Mouse (Mus musculus): ENCODE measurements at regions not wholly inside any gene's neighbourhood (a gene's known extent, or its start where the extent isn't known, plus 50 kb on each side); places are given as distances from the start of the nearest gene placed in this dataset.
A peak's percentile ranks its signal among the peaks of the same experiment; 100 is the strongest.

DNA sequence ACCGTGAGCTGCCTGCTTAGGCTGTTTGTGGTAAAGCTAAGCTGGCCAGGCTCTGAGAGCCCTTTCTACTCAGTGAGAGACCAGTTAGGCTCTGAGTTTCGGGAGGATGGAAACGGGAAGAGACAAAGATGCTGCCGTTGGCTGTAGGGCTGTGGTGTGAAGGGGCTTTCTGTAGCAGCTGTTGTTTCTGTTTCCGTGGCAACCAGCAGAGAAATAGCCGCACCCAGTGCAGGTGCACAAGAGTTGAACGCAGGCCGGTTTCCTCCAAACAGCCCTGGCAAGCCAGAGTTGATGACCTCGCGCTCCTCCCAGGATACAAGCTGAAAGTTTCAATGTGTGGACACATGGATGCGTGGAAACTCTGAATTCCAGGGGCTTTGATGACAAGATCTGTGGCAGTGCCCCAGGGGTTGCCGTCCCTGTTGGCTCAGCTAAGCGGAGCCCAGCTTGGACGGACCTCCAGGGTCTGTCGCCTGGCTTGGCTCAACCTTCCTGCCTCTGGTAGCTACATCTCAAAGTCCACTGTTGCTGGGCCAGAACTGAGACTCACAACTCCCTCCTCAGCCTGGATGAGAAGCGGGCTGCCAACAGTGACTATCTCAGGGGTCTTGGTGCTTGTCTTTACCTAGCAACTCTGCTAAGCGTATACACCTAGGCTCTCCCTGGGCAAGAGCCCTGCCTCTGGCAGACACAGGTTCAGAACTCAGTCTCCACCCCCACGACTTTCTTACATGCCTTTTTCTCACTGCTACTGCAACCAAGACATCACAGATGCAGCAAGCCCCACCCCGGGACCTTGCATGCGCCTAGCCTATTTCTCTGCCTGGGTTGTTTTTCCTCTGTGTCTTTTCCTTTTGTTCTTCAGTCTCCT is 192.6 kb upstream of the Map3k1 start:
- peak; percentile 72 for DNase-seq (ENCODE audit: low spot score)

DNA sequence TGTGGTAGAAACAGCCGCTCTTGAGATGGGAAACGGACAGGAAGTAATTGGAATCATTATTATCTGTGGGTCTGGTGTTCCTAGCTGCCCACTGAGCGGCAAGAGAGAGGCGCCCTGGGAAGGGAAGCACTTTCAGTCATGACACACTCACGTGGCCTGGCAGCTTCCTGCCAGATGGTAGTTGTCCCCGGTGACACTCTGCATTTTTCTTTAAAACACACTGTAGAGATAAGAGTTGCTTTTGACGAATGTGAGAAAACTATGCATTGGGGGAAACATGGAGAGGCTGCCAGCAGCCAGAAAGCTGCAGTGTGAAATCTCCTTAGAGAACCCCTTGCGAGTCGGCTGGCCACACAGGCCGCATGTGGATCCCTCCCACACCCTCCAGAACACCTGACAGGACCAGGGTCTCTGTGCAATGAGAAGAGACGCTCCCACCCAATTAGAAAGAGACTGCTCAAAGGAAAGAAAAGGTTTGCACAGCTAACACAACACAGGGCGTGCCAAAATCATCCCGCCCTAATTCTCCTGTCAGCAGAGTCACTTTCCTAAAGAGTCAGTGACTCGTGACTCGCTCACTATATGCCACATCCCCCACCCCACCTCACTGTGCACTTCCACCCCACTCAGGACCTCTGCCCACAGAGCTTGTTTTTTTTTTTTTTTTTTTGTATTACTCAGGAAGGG is 194.0 kb upstream of the Map3k1 start:
- DNase-seq (ENCODE audit: low spot score): peak; percentile 54

DNA sequence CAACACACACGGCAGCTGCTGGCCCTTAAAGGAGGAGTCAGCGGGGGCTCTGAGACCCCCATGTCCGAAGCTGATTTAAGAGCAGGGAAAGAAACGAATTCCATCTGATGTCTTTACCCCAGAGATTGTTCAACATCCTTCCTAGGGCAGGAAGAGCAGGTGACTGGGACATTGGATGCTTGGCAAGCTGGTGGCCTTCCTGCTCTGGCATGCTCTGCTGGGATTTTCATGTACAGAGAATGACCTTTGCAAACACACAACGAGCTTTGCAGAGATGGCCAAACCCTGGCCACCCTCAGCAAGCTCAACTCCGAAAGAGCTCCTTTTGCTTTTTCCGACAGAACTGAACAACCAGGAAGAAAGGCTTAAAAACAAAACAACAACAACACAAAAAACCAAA is 194.7 kb upstream of the Map3k1 start:
- no peak for DNase-seq (ENCODE audit: low spot score)

DNA sequence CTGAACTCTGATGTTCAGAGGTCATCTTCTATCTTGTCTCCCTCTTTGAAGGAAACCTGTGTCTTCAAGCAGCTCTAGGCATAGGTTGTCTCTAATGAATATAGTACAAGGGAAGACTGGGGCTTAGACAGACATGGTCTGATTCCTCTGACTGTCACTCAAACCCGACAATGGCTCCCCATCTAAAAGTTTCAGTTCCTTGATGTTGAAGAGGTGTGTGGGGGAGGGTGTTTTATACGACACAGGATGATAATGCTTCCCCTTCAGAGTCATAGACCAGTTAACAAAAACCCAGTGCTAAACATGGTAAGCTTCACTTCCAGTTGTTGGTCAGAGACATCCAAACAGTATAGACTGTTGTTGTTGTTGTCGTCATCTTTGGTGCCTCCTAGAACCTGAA is 195.3 kb upstream of the Map3k1 start:
- peak; percentile 47 for DNase-seq (ENCODE audit: low spot score)

DNA sequence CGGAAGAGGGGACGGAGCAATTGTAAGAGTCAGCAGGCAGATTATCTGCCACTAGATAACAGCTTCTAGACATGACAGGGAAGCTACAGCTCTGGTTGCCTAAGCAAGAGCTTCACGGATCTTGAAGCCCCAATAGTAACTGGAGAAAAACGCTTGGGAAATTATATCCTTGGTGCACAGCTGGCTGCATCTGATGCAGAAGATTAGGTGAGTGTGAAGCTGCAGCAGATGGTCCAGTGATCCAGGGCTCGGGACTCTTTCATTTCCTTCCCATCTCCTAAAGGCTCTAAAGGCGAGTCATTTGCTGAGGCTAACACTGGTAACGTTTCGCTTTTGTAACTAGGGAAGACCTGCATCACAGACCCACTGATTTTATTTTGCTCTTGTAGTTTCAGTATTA is 196.6 kb upstream of the Map3k1 start:
- no peak for DNase-seq (ENCODE audit: low spot score)

DNA sequence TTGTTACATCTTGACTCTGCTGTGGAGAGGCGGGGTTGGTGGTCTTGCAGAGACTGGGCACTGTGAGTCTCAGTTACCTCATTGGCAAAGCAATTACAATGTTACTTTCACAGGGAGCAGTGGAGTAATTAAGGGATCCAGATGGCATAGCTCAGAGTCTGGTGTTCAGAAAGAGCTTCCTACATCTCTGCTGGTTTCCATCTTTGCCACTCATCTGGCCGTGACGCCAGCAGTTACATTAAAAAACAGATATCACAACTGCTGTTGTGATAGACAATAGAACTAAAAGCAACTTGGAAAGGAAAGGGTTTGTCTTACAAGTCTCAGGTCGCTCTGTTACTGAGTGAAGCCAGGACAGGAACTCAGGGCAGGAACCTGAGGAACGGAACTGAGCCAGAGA is 200.0 kb upstream of the Map3k1 start:
- DNase-seq (ENCODE audit: low spot score): no peak

DNA sequence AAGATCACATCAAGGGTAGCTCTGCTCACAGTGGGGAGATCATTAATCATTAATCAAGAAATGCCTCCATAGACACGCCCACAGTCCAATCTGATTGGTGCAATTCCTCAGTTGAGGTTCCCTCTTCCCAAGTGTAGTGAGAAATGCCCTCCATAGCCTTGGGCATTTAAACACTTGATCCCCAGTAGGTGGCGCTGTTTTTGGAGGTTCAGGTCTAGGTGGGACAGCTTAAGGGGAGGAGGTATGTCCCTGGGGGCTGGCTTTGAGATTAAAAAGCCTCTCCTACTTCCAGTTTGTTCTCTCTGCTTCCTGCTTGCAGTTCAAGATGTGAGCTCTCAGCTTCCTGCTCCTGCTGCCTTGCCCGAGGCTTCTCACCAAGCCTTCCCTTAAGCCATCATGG is 200.5 kb upstream of the Map3k1 start:
- no peak for DNase-seq (ENCODE audit: low spot score)

DNA sequence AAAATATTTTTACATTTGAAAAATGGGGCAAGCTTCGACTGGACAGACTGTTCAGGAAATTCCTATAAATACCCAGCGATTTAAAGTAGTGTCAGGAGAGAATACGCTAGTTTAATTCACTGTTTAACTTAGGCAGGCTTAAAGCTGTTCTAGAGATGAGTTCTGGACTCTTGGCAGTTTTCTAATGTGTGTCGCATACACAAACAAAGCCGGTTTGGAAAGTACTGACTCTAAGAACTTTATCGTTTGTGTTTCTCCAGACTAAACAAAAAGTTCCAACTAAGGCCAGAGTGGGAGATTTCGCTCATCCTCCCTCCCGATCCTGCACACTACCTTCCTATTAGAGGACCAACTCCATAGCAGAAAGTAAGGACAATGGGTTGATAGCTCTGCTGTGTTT is 201.7 kb upstream of the Map3k1 start:
- DNase-seq (ENCODE audit: low spot score): no peak

DNA sequence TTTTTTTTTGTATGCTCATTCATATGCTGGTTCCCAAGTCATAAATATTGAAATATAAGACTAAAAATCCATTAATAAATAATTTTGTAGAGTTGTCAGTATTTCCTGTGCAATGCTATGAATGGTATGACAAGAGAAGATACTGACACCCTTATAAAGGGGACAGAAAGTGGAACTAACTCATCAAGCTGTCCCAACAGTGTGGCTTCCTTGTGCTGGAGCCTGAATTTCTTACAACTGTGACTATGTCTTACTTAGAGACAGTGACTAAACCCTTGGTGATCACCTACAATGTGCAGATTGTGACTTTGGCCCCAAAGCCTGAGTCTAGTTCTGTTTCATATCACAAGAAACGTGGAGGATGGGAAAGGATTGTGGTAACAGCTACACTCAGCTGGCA is 203.8 kb upstream of the Map3k1 start:
- no peak for DNase-seq (ENCODE audit: low spot score)

DNA sequence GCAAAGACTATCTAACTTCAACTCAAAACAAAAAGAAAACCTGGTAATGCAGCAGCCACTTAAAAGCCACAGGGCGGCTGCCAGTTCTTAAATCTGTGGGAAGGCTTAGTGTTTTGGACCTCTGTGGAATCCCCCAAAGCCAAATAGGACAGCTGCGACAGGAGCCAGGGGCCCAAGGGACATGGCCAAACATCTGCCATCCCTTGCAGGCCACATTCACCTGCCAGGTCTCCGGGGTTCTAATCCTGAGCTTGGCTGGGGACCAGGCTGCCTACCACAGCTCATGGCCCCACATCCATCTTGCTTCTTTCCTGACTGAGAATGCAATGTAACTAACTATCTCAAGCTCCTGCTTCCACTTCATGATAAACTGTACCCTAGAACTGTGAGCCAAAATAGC is 206.3 kb upstream of the Map3k1 start:
- no peak for DNase-seq (ENCODE audit: low spot score)

DNA sequence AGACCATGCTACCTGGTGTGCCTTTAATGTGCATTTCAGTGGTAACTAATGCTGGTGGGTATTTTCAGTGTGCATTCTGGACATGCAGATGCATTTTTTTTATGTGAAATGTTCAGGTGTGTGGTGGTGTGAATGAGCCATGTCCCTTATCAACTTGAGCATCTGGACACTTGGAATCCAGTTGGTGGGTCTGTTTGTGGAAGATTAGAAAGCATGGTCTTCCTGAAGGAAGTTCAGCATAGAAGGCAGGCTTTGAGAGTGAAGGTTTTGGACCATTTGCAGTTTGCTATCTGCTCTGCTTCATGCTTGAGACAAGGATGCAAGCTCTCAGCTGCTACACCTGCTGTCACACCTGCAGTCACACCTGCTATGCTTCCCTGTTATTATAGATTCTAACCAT is 207.5 kb upstream of the Map3k1 start:
- no peak for DNase-seq (ENCODE audit: low spot score)

DNA sequence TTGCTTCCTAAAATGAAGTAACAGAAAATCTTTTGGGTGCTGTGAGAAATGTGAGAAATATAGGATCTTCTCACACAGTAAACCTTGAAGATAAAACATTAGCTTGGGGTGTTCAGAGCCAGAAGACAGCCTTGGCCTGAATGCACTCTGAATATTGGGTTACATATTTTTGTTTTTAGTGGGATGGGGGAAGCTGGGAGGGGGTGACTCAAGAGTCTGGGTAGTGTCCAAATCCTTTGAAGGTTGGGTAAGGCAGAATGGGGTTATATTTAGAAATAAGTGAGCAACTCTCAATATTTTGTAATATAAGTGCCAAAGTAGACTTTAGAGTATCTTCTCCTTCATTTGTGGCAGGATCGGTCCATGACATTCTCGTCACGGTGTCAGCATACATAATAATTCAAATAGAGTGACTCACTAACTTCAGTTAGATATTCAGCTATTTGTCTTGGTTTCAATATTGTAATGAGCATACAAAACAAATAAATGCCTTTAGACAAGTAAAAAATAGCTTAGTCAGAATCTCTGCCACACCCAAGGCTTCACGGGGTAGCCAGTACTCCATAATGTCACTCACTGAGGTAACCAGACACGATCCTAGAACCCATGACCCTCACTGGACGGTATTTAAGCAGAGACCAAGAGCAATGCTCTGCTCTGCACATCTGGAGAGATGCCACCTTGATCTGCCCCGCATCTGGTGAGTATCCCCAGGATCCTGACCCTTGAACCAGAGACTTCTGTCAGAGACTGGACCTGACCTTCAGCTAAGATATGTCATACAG is 209.9 kb upstream of the Map3k1 start:
- no peak for DNase-seq (ENCODE audit: low spot score)

DNA sequence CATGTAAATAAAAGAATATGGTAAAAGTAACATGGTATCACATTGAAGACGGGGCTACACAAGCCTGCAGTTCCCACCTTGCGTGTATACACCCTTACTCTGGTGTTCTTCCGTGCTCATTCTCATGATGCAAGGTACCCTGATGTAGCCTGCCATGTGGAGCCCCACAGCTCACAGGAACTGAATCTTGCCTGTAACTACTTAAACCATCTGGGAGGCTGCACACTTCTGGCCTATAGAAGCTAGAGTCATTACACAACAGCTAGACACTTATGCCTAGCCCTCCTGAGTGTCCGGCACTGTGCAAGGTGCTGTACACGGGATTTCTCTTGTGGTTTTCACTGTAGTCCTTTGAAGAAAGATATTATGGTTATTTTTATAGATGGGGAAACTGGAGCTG is 210.8 kb upstream of the Map3k1 start:
- DNase-seq (ENCODE audit: low spot score): no peak

DNA sequence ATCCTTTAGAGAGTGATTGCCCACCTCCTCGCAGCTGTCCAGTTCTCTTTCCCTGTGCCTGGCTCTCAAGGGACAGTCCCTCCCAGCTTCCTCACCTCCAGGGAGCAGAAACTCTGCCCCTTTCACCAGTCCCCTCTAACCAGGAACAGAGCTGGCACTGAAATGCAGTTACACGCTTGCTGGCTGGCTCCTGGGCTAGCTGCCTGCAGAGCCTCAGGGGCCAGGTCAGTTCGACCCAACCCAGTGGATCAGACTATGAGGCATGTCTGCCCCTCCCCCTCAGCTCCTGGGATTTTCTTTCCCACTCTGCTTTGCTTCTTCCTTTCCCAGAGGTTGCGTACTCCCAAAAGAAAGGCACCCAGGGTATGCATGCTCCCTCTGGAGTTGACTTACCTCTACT is 214.4 kb upstream of the Map3k1 start:
- no peak for DNase-seq (ENCODE audit: low spot score)

DNA sequence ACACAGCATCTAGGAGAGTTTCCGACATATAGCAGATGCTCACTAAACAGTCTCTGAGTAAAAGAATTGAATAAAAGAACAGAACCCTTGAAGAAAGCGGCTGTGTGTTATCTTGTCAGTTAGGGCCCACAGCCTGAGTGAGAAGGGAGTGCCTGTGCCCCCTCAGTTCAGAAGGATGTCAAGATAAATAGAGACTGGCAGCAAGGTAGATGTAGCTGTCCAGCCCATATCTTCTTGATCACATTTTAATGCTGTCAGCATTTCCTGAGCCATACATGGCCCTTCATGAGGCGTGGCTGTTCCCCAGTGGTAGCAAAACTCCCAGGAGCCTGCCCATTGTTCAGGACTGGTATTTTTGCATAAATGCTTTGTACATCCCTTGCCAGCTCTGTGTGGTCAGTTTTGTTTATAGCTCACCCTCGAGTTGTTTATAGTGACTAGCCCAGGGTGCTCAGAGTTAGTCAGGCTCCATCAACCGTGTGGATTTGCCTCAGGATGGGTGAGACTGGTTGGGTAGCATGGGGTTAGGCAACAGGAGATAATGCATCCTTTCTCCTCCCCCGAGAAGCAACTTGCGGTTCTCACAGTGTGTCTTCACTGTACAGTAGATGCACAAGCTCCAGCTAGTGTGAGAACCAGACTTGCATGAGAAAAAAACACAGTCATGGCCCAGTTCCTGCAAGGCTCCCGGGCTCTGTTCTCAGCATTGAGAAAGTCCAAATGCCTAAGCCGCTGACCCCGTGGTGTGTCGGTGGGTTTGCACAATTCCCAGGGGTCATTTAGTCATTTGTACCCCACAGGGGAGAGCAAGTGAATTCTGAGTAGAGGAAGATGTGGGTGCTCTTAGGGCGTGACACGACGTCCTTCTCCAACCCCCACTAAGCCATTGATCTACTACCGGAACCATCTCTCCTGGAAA is 216.1 kb upstream of the Map3k1 start:
- DNase-seq (ENCODE audit: low spot score): no peak

DNA sequence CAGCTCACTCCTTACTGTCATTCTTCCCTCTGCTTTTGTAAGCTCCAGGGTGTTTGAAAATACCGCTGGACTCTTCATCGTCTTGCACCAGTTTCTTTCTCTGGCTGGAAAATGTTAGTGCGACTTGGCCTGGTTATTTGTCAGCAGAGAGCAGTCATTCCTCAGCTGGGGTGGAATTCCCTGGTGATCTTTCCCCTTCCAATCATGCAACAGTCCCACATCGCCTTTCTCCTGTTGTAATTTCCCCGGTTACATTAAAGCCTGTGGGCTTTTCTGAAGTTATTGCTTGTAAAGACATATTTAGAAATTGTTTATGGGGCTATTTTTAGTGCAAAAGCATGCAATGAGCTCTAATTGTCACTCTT is 216.8 kb upstream of the Map3k1 start:
- no peak for DNase-seq (ENCODE audit: low spot score)

DNA sequence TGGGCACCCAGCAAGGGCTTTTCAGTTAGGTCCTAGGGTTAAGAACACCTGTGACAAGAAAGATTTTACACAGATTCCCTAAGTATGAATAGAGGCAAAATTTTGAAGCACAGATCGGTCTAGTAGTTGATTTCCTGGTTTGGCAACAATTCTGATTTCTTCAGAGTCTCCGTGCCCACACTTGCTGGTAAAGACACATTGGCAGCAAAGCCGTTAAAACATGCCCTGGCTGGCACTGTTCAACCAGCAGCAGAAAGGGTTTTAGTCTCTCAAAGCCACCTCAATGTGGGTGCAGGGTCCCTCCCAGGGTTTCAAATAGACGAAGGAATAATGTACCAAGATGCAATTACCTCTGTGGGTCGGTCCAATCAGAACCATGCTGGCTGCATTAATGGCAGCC is 218.9 kb upstream of the Map3k1 start:
- no peak for DNase-seq (ENCODE audit: low spot score)

DNA sequence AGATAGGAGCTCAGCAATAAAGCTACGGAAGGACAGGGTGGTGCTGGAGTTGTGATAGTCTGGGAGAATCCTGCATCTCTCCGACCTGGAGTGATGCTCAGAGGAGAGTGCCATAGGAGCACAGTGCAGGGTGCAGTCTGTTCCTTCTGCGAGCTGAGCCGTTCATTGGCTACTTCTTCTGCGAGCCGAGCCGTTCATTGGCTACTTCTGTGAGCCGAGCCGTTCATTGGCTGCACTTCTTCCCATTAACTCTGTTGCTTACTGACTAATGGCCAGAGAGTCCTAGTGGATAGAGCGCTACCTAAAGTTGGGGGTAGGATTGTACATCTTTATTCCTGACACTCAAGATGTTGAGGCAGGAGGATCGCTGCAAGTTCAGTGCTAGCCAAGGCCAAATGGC is 222.3 kb upstream of the Map3k1 start:
- no peak for DNase-seq (ENCODE audit: low spot score)

DNA sequence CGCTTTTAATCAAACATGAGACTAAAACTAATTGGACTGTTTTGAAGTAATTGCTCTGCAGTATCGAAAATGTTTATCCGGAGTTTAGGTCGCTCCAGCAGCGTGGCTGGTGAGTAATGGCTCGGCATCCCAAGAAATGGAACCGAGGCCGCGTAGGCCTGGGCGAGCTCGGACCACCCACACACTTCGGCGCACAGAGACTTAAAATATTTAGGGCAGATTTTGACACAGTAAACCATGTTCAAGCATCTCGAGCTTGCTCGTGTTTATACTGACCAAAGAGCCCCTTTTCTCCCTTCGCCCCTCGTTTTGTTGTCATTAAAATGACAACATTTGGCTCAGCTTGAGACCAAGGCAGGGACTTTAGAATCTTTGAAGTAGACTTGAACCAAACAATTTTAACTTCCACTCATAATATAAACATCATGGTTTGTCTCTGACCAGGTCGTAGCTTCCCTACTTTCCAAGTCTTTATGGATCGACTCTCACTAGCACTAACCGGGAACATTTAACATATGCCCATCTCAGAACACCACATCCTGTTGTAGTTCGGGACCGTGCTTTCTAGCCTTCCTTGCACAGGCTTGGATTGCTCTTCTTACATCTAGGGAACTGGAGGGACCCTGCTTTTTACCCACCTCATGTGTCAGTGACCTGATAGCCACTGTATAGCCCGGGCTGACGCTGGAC is 223.0 kb upstream of the Map3k1 start:
- no peak for DNase-seq (ENCODE audit: low spot score)

DNA sequence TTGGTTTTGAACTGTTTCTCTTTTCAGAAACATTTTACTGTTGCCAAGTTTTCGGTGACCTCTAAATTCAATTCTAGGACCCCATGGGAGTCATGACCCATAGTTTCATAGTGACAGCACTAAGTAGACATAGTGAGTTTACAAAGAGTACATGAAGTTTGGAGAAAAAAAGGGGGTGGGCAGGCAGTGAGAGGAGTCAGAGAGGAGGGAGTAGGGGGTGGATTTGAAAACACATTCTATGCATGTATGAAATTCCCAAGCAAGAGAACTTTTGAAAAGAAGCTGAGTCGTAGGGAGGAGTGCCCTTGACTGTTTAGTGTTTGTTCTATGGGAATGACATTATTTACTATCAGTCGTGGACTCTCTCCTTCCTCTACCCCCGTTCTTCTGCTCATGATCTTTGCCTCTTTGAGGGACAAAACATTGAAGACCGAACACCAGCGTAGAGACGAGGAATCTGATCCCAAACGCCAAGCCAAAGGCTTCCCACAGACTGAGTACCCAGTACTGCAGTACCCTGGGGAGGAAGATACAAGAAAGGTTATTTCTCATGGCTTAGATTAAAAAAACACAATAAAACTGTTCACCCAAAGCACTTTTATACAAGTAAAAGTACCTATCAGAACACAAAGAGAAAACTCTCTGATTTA is 229.1 kb upstream of the Map3k1 start:
- DNase-seq (ENCODE audit: low spot score): no peak

All from lung, postnatal 25 days (tissue).